Mouse (Mus musculus) kidney, embryonic 15.5 days (tissue): ENCODE data around the gene Siglec1. TPM values are rescaled to one million over a fixed set of nuclear protein-coding genes. Genes with fewer than 3 reads are reported as not detected.
A peak's percentile ranks its signal among the peaks of the same experiment; 100 is the strongest.
"Not testable (repeated sequence)": the region's sequence is repeated elsewhere in the genome, so short reads cannot be mapped to it uniquely, and the experiment has no call there.

Experiments used
- ATAC-seq: fragments of 200-750 bp; cut with Nextera tagmentation; replicated peaks from 2 replicates; pipeline ENCODE4 v1.8.0; 2017; ENCODE audit warnings: moderate TSS enrichment; ENCODE audit not compliant: low FRiP score
- H3K27ac ChIP-seq: fragments of 300-500 bp; sonication (generic); 2 replicates; pipeline ENCODE4 v1.5.1; 2015; ENCODE audit warnings: mild to moderate bottlenecking, inconsistent platforms
- H3K27me3 ChIP-seq: fragments of 300-500 bp; sonication (generic); 2 replicates; pipeline ENCODE4 v1.6.1; 2015; ENCODE audit warnings: inconsistent platforms
- H3K36me3 ChIP-seq: fragments of 300-500 bp; sonication (generic); 2 replicates; pipeline ENCODE4 v1.6.1; 2015; ENCODE audit warnings: inconsistent platforms
- H3K4me1 ChIP-seq: fragments of 300-500 bp; sonication (generic); 2 replicates; pipeline ENCODE4 v1.6.1; 2015; ENCODE audit warnings: inconsistent platforms
- H3K4me2 ChIP-seq: fragments of 300-500 bp; sonication (generic); 2 replicates; pipeline ENCODE4 v1.6.1; 2015; ENCODE audit warnings: moderate library complexity, mild to moderate bottlenecking, inconsistent platforms
- H3K4me3 ChIP-seq: fragments of 300-500 bp; sonication (generic); replicated peaks from 2 replicates; pipeline ENCODE4 v1.5.1; 2015; ENCODE audit warnings: mild to moderate bottlenecking, inconsistent platforms
- H3K9ac ChIP-seq: fragments of 300-500 bp; sonication (generic); 2 replicates; pipeline ENCODE4 v1.6.1; 2015; ENCODE audit warnings: mild to moderate bottlenecking, inconsistent platforms
- H3K9me3 ChIP-seq: fragments of 300-500 bp; sonication (generic); replicated peaks from 2 replicates; pipeline ENCODE4 v1.6.1; 2016; ENCODE audit warnings: inconsistent platforms
- WGBS: fragments of 180-500 bp; shearing (Covaris S2); methylation state at CpG from one replicate; pipeline ENCODE4 v1.1.7; 2015; ENCODE audit warnings: mixed read lengths; 5-methylcytosine and 5-hydroxymethylcytosine counted together
- polyA plus RNA-seq: library from polyadenylated mRNA; unstranded; fragments of >200 nt; fragmentation: Nextera tagmentation; extraction: Ambion mirVana; gene quantifications from 2 replicates; pipeline ENCODE4 v1.2.1, GENCODE M21; 2015

Gene Siglec1
- polyA plus RNA-seq, 1 experiment from 2014 or later = 0.35 TPM

DNA sequence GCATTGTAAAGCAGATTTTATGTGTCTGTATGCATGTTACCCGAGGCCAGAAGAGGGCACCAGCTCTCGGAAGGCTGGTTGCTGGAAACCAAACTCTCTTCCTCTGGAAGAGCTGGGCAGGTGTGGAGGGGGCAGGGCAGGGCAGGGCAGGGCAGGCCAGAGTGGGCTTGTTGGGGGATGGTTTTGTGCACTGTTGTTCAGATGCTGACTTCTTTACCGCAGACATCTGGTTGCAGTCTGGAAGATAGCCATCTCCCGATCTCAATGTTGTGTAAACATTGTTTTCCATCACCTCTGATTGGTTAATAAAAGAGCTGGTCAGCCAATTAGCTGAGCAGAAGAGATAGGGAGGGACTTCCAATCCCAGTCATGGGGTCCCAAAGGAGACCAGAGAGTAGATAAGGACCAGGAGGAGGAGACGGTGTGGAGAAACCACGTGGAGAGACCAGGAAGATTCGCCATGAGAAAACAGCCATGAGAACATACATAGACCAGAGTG, 42.2 kb downstream of the Siglec1 start:
- Histone ChIP-seq H3K27ac (peak overlapping the region; percentile 66), H3K9ac (no peak overlapping the region), H3K4me2 (peak overlapping the region; percentile 51), H3K36me3 (no peaks in the 10 kb centered on the region), H3K9me3 (no peaks in the 10 kb centered on the region), H3K4me3 (peak overlapping the region; percentile 17; the same call in 1 of the 2 replicates), H3K27me3 (peaks cover 43% of the 10 kb centered on the region), H3K4me1 (peaks cover 40% of the 10 kb centered on the region)
- WGBS = 9% methylated on average over 7 of the region's 7 CpGs
- ATAC-seq = peak; percentile 31; the same call in 1 of the 2 replicates

GRCm38 (mm10) chr2:131042988-131043387, 43.6 kb downstream of the Siglec1 start, which contains the start of gene Gfra4:
Gfra4 (minus strand) TSS chr2:131043088.
- 69% methylated on average over 2 of the region's 2 CpGs for WGBS
- Histone ChIP-seq H3K4me2 (peak within 1 kb of the TSS; percentile 98), H3K4me3 (peak within 1 kb of the TSS; percentile 63), H3K27ac (peak within 1 kb of the TSS; percentile 66; the same call in 1 of the 2 replicates), H3K36me3 (no peaks in the 10 kb centered on the region), H3K27me3 (peaks cover 46% of the 10 kb centered on the region), H3K4me1 (peaks cover 40% of the 10 kb centered on the region), H3K9me3 (no peaks in the 10 kb centered on the region), H3K9ac (no peak within 1 kb of the TSS)
- no peak for ATAC-seq

GRCm38 (mm10) chr2:131040854-131041825, 45.4 kb downstream of the Siglec1 start:
- Histone ChIP-seq H3K27ac (no peak overlapping the region), H3K4me3 (peak overlapping the region; percentile 63), H3K9ac (peak overlapping the region; percentile 66), H3K4me1 (peaks cover 45% of the 10 kb centered on the region), H3K4me2 (peak overlapping the region; percentile 98), H3K27me3 (peaks cover 49% of the 10 kb centered on the region), H3K9me3 (no peaks in the 10 kb centered on the region), H3K36me3 (no peaks in the 10 kb centered on the region)
- WGBS = 3% methylated on average over 115 of the region's 115 CpGs
- ATAC-seq = peak; percentile 33

DNA sequence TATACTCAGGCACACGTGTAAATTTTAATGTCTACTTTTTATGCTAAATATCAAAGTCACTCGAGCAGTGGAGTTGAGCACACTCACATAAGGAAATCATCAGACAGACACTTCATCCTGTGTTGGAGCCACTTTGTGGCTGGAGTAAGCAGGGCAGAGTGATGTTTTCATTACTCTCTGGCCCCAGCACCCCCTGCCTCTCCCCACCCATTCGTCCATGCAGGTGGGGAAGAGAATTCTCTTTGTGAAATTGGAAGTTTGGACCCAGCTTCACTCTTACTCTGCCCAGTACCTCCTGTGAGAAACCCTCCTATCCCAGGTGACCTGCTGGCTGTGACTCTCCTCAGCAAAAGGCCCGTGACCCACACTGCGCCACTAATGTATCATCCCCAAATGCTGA, 47.9 kb downstream of the Siglec1 start:
- WGBS = 72% methylated on average over 5 of the region's 5 CpGs
- ATAC-seq = no peak
- Histone ChIP-seq H3K4me3 (no peak overlapping the region), H3K27ac (no peak overlapping the region), H3K4me1 (peaks cover 29% of the 10 kb centered on the region), H3K4me2 (no peak overlapping the region), H3K27me3 (peaks cover 49% of the 10 kb centered on the region), H3K36me3 (no peaks in the 10 kb centered on the region; the same call in 1 of the 2 replicates), H3K9ac (no peak overlapping the region), H3K9me3 (no peaks in the 10 kb centered on the region)

GRCm38 (mm10) chr2:131038197-131038596, 48.4 kb downstream of the Siglec1 start:
- 86% methylated on average over 6 of the region's 6 CpGs for WGBS
- no peaks in the 10 kb centered on the region for H3K9me3 ChIP-seq
- H3K4me1 ChIP-seq = peaks cover 29% of the 10 kb centered on the region
- peaks cover 49% of the 10 kb centered on the region for H3K27me3 ChIP-seq
- no peak overlapping the region for H3K4me3 ChIP-seq
- no peak overlapping the region for H3K4me2 ChIP-seq
- no peak overlapping the region for H3K9ac ChIP-seq
- no peak overlapping the region for H3K27ac ChIP-seq
- no peak for ATAC-seq
- H3K36me3 ChIP-seq = no peaks in the 10 kb centered on the region; the same call in 1 of the 2 replicates

DNA sequence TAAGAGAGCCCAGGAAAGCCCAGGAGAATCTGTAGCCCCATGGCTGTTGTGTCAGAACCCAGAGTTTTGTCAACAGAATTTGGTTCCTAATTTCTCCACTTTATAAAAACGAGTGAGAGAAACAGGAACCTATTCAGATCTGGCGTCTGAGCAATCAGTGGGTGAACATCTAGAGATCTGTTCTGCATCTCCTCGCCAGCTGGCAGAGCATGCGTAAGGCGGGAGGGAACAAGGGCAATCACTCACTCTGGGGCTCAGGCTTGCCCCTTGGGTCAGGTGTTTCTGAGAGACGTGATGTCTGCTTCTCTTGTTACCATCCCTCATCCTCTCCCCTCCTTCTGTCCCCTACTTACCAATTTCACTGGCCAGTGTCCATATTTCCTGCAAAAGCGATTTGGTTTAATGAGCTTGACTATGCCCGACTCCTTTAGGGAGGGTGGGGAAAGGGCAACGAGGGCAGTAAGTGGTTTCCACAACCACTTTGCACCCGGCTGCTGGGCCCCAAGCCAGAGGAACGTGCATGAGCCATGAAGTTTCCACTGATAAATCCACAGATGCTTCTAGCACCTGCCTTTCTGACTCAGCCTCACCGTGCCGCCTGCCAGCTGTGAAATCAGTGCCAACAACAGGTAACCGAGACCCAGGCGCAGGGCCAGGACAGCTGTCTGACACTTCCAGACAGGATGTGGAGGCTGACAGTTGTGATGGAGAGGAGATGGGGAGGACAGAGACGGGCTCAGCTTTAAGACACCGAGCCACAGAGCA, 49.2 kb downstream of the Siglec1 start:
- H3K4me3 ChIP-seq = no peak overlapping the region
- peaks cover 29% of the 10 kb centered on the region for H3K4me1 ChIP-seq
- WGBS = 41% methylated on average over 17 of the region's 17 CpGs
- no peak overlapping the region for H3K9ac ChIP-seq
- H3K9me3 ChIP-seq = no peaks in the 10 kb centered on the region
- ATAC-seq = no peak
- H3K36me3 ChIP-seq = no peaks in the 10 kb centered on the region; the same call in 1 of the 2 replicates
- no peak overlapping the region for H3K4me2 ChIP-seq
- no peak overlapping the region for H3K27ac ChIP-seq
- H3K27me3 ChIP-seq = peaks cover 41% of the 10 kb centered on the region

- no peak for ATAC-seq
- H3K27me3 ChIP-seq = peaks cover 34% of the 10 kb centered on the region
- peaks cover 26% of the 10 kb centered on the region for H3K4me1 ChIP-seq
- no peak overlapping the region for H3K9ac ChIP-seq
- H3K36me3 ChIP-seq = no peaks in the 10 kb centered on the region; the same call in 1 of the 2 replicates
- H3K9me3 ChIP-seq = no peaks in the 10 kb centered on the region
- H3K4me3 ChIP-seq = no peak overlapping the region
- H3K27ac ChIP-seq = no peak overlapping the region
- no peak overlapping the region for H3K4me2 ChIP-seq
Measured at GRCm38 (mm10) chr2:131036757-131037156, 49.8 kb downstream of the Siglec1 start.

DNA sequence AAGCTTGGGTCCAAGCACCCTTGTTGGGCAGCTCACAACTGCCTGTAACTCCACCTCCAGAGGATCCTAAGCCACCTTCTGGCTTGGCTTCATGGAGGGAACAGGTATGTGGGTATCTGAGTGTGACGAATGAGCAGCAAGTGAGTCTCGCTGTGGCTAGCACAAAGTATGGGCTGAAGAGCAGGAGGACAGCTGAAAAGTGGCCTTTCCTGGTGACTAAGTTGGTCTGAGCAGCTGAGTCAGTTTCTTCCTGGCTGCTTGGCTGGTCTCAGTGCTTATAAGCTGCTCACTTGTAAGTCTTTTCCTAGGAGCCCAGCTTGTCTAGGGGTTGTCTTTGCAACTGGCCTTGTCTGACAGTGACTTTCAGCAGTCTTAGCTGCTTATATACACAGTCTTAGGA, 50.2 kb downstream of the Siglec1 start:
- peaks cover 22% of the 10 kb centered on the region for H3K4me1 ChIP-seq
- no peaks in the 10 kb centered on the region; the same call in 1 of the 2 replicates for H3K36me3 ChIP-seq
- no peak overlapping the region for H3K4me3 ChIP-seq
- H3K9me3 ChIP-seq = no peaks in the 10 kb centered on the region
- H3K9ac ChIP-seq = no peak overlapping the region
- H3K4me2 ChIP-seq = no peak overlapping the region
- peaks cover 30% of the 10 kb centered on the region for H3K27me3 ChIP-seq
- no peak overlapping the region for H3K27ac ChIP-seq
- ATAC-seq = no peak
- WGBS = 87% methylated on average over 2 of the region's 2 CpGs

DNA sequence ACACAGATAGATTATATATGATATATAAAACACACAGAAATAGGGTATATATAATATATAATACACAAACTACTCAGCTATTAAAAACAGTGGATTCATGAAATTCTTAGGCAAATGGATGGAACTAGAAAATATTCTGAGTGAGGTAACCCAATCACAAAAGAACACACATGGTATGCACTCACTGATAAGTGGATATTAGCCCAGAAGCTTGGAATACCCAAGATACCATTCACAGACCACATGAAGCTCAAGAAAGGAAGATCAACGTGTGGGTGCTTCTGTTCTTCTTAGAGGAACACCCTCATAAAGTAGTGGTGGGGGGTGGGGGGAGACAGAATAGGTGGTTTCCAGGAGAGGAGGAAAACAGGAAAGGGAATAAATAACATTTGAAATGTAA, 55.2 kb downstream of the Siglec1 start:
- not testable (repeated sequence) for H3K4me1 ChIP-seq, H3K27ac ChIP-seq, H3K4me3 ChIP-seq, H3K9me3 ChIP-seq, H3K27me3 ChIP-seq, H3K9ac ChIP-seq, ATAC-seq, H3K4me2 ChIP-seq
- peaks cover 18% of the 10 kb centered on the region for H3K36me3 ChIP-seq
- WGBS = 61% methylated on average over 1 of the region's 1 CpGs

GRCm38 (mm10) chr2:131030998-131031397, 55.6 kb downstream of the Siglec1 start:
- 91% methylated on average over 1 of the region's 1 CpGs for WGBS
- H3K27me3 ChIP-seq = no peaks in the 10 kb centered on the region
- no peak overlapping the region for H3K27ac ChIP-seq
- no peak overlapping the region for H3K4me3 ChIP-seq
- peaks cover 22% of the 10 kb centered on the region for H3K36me3 ChIP-seq
- no peak overlapping the region for H3K4me2 ChIP-seq
- no peak overlapping the region for H3K9ac ChIP-seq
- peaks cover 3% of the 10 kb centered on the region; the same call in 1 of the 2 replicates for H3K4me1 ChIP-seq
- no peaks in the 10 kb centered on the region for H3K9me3 ChIP-seq
- ATAC-seq = no peak

DNA sequence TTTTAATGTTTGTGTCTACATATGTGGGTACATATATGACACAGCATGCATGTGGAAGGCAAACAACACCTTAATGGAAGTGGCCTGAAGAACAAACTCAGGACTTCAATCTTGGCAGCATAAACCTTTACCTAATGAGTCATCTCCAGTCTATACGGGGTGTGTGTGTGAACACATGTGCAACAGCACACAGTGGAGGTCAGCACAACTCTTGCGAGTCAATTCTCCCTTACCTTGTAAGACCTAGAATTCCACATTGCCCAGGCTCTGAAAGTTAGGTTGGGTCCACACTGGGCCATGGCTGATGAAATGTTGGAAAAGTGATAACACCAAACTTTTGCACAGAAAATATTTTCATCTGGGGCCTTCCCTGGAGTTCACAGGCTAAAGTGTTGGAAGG, 56.0 kb downstream of the Siglec1 start:
- Histone ChIP-seq H3K36me3 (peaks cover 26% of the 10 kb centered on the region), H3K4me2 (no peak overlapping the region), H3K27me3 (no peaks in the 10 kb centered on the region), H3K4me3 (no peak overlapping the region), H3K9me3 (no peaks in the 10 kb centered on the region), H3K9ac (no peak overlapping the region), H3K4me1 (peaks cover 3% of the 10 kb centered on the region; the same call in 1 of the 2 replicates), H3K27ac (no peak overlapping the region)
- 93% methylated on average over 2 of the region's 2 CpGs for WGBS
- ATAC-seq = no peak
